Mouse (Mus musculus): ENCODE results near the gene Olfr12.

Gene Olfr12

DNA sequence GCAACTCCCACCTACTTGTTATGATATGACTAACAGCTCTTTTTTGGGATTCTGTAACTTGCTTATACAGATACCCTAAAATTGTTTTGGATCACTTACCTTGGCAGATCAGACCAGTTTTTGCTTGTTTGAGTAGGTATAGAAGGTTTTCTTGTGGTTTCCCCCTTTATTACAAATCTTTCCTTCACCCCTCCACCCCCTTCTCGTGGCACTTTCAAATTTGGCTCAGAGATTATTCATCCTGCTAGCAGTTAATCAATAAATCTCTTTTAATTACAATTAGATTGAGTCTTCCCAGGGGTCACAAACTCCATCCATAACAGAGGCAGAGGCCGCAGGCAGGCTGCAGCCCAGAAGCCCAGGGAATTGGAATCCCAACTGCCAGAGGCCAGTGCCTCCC lies at the start of gene Olfr12:
Olfr12 (plus strand) TSS at position 301 of the 400 bp plus-strand sequence.
- no peak for DNase-seq (ENCODE audit: low spot score in 2 of 2)

DNA sequence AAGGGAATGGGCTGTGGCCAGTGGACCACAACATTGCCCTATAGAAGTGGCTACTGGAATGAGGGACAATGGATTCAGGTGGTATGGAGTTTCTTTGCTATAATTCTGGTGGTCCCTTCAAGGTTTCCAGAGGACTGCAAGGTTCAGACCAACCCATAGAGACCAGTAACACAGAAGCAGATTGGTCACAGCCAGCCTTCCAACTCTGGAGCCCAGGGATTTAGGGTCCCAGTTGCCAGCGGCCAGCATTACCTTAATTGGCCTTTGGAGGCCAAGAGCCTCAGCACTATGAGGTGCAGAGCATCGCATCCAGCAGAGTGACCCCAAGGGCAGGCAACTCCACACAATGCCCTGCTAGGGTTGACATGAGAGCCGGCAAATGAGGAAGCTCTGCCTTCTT lies 46.6 kb upstream of the Olfr12 start, which contains the start of gene Olfr1413:
Olfr1413 (plus strand) TSS at position 301 of the 400 bp plus-strand sequence.
- DNase-seq (ENCODE audit: low spot score in 2 of 2), result no peak

DNA sequence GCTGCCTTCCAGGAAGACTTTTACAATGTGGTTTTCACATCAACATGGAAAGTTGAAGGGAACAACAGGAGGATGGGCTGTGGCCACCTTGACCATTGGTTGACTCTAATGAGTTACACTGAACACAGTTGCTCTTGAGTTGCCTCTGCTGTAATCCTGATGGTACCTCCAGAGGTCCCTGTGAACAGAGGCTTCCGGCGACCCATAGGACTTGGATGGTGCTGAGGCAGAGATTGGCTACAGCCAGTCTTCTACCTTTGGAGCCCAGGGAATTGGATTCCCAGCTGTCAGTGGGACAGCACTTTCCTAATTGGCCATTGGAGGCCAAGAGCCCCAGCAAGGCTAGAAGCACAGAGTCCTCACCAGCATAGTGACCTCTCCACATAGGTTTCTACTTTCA lies 32.1 kb upstream of the Olfr12 start, which contains the start of gene Olfr1412:
Olfr1412 (plus strand) TSS at position 301 of the 400 bp plus-strand sequence.
- no peak for DNase-seq (ENCODE audit: low spot score in 2 of 2)

DNA sequence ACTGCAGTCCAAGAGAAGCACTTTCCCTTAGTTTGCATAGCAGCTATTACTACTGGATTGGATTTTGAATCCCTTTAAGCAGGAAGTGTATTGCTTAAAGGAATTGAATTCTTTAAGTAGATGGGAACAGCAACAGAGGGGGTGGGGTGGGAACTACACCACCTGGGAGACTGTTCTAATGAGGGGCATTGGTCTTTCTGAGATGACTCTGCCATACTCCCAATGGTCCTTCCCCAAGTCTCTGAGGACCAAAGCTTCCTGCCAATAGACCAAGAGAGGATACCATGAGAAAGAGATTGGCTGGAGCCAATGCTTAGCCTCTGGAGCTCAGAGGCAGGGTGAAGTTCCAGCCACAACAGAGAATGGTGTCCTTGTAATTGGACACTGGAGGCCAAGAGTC lies 23.5 kb upstream of the Olfr12 start, which contains the start of gene Olfr1411:
Olfr1411 (plus strand) TSS at position 301 of the 400 bp plus-strand sequence.
- no peak for DNase-seq (ENCODE audit: low spot score in 2 of 2)

DNA sequence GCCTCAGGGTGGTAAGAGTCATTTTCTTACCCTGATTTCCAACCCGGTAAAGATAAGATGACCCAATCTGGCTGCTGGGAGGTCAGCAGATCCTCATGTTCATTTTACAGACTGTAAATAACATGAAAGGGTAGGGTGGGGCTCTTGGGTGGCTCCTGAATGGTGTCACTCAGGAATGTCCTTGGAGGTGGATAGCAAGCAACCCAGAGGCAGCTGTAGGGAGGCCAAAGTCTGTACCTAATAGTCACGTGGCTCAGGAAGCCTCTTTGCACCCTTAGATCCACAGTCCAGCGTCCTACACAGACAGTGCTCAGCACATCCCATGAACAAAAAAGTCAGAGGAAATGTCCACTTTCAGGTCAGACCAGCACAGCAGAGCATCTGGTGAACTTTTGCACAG lies 21.6 kb upstream of the Olfr12 start:
- no peak for DNase-seq (ENCODE audit: low spot score in 2 of 2)

DNA sequence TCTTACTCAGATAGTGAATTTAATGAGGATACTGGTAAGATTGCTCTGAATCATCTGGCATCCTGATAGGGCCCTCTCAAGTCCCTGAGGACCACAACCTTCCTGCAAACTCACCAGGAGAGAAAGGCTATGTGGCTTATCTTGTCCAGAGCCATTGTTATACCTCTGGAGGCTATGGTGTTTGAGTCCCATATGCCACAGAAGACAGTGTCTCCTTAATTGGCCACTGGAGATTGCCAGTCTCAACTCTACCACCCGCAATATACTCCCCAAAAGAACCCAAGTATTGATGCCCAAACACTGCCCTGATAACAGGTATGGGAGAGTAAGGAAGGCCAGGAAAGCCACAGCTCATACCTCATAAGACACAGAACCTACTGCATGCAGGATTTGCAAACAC lies 12.1 kb upstream of the Olfr12 start, which contains the start of gene Olfr1410:
Olfr1410 (plus strand) TSS at position 301 of the 400 bp plus-strand sequence.
- DNase-seq (ENCODE audit: low spot score in 2 of 2), result no peak

DNA sequence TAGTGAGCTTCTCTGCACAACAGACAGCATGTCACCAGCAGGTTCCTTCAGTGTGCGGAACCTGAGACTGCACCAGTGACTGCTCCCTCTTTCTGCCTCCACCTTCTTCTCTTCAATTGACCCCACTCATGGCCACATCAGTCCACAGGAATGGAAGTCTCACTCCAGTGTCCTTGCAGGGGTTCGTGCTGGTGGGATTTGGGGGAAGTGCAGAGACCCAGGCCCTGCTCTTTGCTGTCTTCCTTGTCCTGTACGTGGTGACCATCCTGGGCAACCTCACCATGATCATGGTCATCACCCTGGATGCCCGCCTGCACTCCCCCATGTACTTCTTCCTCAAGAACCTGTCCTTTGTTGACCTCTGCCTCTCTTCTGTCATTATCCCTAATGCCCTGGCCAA lies 9.9 kb upstream of the Olfr12 start:
- no peak for DNase-seq (ENCODE audit: low spot score in 2 of 2)

DNA sequence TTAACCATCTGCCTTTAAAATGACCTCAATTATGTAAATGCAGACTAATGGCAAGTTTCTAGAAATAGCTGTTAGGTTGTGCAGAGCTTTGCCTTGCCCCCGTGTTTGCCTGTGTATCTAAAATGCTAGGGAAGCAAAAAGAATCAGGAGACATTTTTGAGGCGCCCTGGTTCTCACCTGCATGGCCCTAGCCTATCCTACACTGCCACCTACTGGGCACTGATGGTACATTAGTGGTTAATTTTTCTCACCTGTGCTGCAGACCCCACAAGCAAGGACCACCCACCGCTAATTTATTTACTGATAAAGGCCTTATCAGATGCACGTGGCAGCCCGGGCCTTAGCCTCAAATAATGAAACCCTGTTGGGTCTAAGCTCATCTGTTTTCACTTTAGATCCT lies 6.6 kb upstream of the Olfr12 start:
- DNase-seq (ENCODE audit: low spot score in 2 of 2), result peak in 1 of 2 experiments; percentile 45

DNA sequence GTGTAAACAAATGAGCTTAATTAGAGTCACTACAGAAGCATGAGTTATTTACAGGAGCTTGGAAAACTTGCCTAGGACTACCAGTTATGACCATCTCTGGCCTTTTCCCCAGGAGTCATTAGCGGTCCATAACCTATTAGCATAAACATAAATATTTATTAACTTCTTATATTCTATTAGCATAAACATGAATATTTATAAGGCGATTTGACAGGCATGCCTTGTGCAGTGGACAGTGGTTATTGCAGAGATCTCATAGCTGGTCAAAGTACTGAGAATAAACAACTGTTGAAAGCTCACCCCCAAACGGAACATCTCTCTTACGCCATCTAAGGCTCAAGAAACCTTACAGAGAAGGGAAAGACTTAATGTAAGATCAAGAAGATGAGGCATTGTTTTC lies 4.4 kb upstream of the Olfr12 start:
- no peak for DNase-seq (ENCODE audit: low spot score in 2 of 2)

DNA sequence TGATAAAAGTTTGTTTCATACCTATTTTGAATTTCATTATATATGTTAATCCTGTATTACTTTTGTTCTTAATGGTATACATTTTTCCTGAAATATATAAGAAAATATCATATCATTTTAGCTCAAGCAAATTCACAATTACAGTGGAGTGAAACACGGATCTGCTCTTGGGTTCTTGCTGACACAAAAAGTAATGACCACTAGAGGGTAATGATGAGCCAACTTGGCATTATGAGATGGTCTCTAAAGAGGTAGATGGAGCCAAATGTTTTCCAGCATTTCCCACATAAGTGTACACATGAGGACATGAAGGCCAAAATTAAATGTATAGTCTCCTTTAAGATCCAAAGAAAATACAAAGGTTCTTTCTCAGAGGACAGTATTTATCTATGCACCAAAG lies 3.1 kb upstream of the Olfr12 start:
- no peak for DNase-seq (ENCODE audit: low spot score in 2 of 2)

DNA sequence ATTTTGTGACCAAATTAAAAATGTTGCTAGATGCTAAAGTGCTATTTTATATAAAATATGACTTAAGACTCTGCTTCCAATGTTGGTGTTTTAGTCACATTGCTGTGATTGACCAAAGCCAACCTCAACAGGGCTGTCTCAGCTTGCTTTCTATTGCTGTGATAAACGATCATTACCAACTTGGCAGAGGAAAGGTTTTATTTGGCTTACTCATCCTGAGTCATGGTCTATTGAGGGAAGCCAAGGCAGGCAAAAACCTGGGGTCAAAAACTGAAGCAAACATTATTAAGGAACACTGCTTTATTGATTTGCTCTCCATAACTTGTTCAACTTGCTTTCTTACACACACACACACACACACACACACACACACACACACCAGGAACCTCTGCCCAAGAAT lies 1.5 kb upstream of the Olfr12 start:
- no peak for DNase-seq (ENCODE audit: low spot score in 2 of 2)

DNA sequence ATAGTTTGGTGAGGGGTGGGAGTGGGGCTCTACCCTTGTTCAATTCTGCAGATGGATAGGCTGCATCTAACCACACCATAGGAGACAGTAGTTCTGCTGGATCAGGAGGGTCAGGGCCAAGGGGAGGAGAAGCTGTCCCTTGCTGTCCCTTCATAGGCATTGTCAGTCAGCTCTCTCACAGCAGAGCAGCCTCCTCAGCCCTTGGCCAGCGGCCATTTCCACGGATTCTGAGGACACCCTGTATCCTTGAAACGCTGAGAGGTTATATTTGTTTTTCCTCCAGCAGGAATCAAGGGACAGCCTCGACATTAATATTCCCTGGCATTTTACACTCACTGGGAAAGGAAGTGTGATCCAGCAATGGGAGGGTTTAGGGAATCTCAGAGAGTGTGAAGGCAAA lies 772 bp downstream of the Olfr12 start:
- DNase-seq (ENCODE audit: low spot score in 2 of 2), result no peak

DNA sequence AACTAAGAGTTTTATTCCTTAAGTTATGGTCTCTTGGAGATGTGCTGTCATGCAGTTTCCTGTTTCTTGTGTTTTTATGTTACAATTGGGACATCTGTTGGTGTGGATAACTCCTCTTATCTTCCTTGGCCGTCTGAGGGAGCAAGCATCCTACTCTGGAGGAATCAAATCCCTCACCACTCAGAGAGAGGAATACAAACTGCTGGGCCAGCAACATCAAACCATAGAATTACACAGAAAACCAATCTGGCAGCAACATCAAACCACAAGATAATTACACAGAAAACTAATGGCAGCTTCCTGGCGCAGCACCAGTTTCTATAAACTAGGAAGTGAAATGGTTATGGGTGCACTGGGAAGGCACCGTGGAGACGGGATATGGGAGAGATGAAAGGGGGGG lies 10.6 kb downstream of the Olfr12 start:
- DNase-seq (ENCODE audit: low spot score in 2 of 2), result no peak

DNA sequence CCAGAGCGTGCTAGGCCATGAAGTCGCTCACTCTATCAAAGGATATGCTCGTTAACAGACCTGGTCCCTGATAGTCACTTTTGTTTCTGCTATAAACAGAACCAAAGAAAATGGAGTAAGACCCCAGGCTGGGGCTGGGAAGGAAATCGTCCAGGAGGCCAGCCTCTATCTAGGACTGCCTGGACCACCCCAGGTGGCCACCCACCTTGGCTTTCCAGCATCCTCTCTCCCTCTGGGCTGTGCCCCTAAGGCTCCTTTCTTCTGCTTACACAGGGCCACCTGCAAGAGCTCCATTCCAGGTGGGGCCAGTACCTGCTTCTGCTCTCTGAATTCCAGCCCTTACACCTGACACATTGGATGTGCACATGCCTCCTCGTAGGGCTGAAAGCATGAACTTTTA lies 14.6 kb downstream of the Olfr12 start:
- DNase-seq (ENCODE audit: low spot score in 2 of 2), result no peak

DNA sequence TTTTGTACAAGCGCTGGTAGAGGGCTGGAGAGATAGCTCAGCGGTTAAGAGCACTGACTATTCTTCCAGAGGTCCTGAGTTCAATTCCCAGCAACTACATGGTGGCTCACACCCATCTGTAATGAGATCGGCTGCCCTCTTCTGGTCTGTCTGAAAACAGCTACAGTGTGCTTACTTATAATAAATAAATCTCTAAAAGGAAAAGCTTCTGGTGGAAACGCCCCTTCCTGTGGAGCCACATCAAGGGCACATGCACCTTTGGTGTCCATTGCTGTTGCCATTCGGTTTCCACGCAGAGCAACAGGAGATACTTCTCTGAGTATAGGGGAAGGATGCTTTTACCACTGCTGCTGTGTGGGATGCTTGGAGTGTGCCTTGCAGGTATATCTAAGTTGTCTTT lies 15.4 kb downstream of the Olfr12 start:
- DNase-seq (ENCODE audit: low spot score in 2 of 2), result no peak

DNA sequence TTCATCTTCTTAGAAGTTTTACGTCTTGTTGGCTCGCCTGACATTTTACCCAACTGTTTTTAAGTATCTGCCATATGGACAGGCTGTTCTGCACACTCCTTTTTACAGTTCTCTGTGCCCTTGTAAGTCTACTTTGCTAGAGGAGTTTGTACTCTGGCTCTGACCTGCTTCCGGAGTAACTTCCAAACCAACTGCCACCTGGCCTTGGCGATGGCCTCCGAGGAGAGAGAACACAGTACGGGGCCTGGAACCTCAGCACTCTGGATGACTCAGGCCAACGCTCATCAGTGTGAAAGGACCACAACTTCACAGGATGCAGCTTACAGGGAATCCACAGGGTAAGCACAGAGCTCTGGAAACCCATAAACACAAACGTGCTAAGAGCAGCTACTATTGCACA lies 16.1 kb downstream of the Olfr12 start:
- no peak for DNase-seq (ENCODE audit: low spot score in 2 of 2)

DNA sequence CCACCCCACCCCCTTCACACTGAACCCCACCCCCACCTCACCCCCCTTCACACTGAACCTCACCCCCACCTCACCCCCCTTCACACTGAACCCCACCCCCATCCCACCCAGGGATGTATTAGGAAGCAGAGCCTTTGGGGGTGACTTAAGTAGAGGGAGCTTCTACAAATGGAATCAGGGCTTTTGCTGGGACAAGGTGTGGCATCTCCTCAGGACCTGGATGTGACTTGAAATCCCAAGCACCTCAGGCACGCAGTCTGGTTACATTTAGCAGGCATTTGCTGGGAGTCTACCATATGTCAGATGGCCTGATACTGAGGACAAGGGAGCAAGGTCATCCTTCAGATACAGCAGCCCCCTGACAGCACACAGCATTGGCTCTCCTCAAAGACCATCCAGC lies 17.0 kb downstream of the Olfr12 start:
- no peak for DNase-seq (ENCODE audit: low spot score in 2 of 2)

DNA sequence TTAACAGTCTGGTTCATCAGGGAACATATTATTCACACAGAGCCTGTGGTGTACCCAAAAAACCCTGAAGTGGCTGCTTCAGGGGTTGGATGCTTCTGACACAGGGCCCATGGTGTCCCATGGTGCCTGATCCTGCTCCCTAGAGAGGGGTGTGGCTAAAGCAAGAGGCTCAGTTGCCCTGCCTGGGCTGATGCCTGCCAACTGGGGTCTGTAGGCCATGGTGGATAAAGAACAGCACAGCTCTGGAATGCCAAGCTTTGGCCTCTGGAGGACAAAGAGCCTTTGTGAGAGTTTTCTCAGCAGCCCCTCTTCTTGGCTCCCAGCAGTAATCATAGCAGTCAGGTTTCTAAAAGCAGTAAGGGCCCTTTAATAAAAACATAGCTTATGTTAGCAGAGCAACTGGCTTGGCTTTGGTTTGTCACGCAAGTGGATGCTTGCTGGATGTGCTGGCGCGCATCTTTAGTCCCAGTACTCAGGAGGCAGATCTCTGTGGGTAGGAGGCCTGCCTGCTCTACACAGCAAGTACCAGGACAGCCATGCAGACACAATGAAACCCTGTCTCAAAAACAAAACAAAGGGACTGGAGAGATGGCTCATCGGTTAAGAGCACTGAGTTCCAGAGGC lies 17.5 kb downstream of the Olfr12 start:
- no peak for DNase-seq (ENCODE audit: low spot score in 2 of 2)

DNA sequence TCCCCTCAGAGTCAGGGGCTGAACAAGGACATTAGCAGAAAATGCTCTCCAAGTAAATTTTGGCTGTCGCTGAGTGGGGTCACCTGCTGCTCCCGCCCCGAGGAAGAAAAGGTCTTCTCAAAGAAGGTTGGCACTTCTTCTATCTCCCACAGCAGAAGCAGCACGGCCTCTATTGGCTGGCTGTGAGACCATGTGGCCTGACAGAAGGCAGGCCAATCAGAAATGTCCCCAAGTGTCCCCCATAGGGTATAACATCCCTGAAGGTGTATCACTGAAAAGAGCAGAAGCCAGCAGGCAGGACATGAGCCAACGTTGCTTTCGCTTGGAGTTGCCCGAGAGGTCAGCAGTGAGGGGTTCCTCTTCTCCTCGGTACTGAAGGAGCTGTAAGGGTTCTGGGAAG lies 18.4 kb downstream of the Olfr12 start:
- DNase-seq (ENCODE audit: low spot score in 2 of 2), result no peak

DNA sequence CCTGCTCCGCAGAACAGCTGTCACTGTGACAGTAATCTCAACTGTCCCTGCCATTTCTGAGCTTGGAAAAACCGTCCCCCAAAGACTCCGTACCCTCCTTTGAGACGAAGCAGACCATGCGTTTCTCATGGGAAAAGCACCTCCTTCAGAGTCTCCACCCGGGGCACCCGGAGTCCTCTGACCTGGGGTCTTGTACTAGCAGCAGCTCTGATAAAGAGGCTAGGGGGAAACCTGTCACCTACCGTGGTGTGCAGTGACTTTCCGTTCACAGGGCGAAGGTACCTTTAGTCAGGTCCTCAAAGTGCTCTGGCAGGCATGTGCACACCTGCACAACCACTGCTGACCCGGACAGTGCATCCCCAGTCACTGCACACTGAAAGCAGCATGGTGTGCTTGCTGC lies 19.1 kb downstream of the Olfr12 start:
- no peak for DNase-seq (ENCODE audit: low spot score in 2 of 2)

DNA sequence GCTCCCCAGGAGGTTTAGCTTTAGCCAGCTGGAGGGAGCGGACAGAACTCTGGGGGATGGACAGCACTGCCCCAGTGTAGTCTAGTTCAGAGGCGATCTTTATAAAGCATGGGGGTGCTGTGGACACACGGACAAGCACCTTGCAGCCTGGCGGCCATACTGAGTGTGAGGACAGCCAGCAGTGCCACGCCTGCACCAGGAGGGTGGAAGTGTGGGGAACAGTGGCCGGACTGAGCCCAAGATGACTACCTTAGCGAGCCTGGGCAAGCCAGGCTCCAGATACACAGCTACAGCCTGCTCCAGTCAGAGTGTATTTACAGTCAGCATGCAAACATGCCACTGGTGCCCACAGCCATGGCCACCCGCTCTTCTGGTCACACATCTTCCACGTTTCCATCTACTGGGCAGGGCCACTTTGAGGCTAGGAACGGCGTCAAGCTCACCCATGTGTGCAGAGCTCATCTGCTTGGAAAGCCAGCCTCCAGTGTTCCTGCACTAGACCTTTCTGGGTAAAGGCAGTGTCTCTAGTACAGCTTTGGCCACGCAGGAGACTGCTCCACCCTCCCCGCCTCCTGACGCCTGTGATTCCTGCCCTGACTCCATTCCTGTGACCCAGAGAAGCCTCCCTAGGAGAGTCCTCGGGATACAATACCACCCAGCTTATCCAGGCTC lies 20.0 kb downstream of the Olfr12 start:
- DNase-seq (ENCODE audit: low spot score in 2 of 2), result no peak

DNA sequence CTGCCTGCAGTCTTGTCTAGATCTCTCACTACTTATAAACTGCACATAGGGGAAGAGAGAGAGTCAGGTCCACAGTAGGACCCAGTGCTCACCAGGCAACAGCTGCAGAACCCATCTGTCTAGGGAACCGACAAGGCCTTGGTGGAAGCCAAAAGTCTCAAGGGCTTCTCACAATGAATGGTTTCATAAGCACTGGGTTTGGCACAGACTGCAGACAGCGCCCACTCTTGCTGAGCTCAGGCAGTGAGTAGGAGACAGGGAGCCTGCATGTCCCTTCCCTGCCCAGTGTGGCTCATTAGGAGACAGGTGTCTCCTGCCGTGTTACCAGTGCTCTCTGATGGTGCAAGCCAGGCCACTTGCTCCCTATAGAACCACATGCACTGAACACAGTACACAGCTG lies 20.6 kb downstream of the Olfr12 start:
- DNase-seq (ENCODE audit: low spot score in 2 of 2), result no peak

DNA sequence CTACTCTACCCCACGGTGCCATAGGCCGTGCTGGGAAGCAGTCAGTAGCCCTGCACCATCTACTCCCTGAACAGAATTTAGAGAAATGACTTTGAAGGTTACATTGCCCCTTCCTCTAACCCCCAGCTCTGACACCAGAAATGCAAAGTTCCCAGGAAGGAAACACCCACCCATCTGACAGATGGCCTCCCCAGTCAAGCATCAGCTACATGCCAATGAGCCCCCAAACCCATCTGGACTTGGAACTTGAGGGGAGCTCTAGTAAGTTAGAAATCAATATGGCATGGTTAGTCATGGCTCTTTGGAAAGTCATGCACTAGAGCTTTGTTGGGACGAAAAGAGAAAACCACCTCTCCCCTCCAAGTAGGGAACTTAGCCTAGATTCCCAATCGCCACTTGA lies 21.1 kb downstream of the Olfr12 start:
- DNase-seq (ENCODE audit: low spot score in 2 of 2), result no peak

DNA sequence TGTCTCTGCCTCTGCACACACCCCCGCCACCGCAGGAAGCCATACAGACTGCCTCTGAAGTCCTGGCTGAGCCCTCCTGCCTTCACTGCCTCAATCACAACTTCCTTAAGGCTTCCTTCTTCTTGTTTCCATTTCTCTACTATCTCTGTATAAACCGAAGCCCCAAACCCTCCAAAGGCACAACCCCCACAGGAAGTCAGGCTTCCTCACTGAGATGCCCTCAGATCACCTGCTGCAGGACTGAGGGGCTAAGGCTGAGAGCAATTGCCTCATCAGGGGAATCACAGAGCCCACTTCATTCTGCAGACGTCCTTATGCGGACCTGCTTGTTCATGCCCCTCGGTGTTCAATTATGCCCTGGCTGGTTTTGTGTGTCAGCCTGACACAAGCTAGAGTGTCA lies 22.8 kb downstream of the Olfr12 start:
- no peak for DNase-seq (ENCODE audit: low spot score in 2 of 2)
